In the genomic region with DNA sequence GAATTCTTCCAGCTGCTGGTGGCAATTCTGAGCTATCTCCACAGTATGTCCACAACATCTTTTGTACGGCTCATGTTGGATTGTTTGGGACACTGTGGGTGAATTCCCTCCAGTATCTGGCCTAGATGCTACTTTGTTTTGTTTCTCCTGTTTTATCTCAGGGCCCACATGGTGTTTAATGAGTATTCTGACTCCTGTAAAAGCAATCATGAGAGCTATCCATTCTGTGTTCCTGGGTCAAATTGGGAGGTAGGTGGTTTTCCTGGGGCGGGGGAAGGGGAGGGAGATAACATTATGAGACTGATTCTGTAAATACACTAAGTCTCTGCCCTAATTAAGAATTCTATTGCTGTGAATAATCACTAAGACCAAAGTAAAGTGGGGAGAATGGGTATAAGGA, we compare ENCODE assay signal across 28 mouse cellular contexts. TPM values are rescaled to one million over a fixed set of nuclear protein-coding genes. Genes with fewer than 3 reads are reported as not detected.
DNase-seq lines count a peak whose midpoint lies in the region; TF ChIP-seq lines count a peak whose summit lies in the region.
"Had no signal": no experiment of that assay in that cellular context is flagged by ENCODE, and none has a peak within 500 bp of the region (broad histone marks: within the 10 kb centered on the region; RNA-seq: fewer than 3 reads in every experiment).

No protein-coding gene starts in this region.

- H3K4me1 ChIP-seq in heart, adult 2 months (ENCODE audit: control insufficient read depth, insufficient read depth, low read length), result peaks cover 7% of the 10 kb centered on the region
- H3K4me1 ChIP-seq in heart, embryonic 10.5 days, result no peaks in the 10 kb centered on the region
- H3K4me1 ChIP-seq: embryonic facial prominence, embryonic 10.5 days; embryonic facial prominence, embryonic 12.5 days; forebrain, embryonic 13.5 days; forebrain, embryonic 15.5 days had no signal

- TF ChIP-seq CTCF in gastrocnemius, adult 2 months (IDR thresholded peaks at IDR 0.05), result no peak
- no peak for TF ChIP-seq CTCF in heart, adult 2 months (IDR thresholded peaks at IDR 0.05)

- no peaks in the 10 kb centered on the region for H3K9me3 ChIP-seq in heart, embryonic 10.5 days
- H3K9me3 ChIP-seq: embryonic facial prominence, embryonic 10.5 days; embryonic facial prominence, embryonic 12.5 days; forebrain, embryonic 13.5 days; forebrain, embryonic 15.5 days; G1E had no signal

- no peak for TF ChIP-seq EP300 in heart, adult 2 months (IDR thresholded peaks at IDR 0.05; ENCODE audit: insufficient read depth, low read depth, low read length)

- TF ChIP-seq POLR2A in heart, adult 2 months (IDR thresholded peaks at IDR 0.05; ENCODE audit: insufficient read depth, low read depth, low read length), result peak; percentile 21; the same call in 1 of the 2 replicates

- peaks cover 3% of the 10 kb centered on the region; the same call in 1 of the 2 replicates for H3K36me3 ChIP-seq in heart, adult 2 months (ENCODE audit: control insufficient read depth, insufficient read depth, low read length)
- no peaks in the 10 kb centered on the region for H3K36me3 ChIP-seq in heart, embryonic 10.5 days
- H3K36me3 ChIP-seq: embryonic facial prominence, embryonic 10.5 days; embryonic facial prominence, embryonic 12.5 days; forebrain, embryonic 15.5 days; G1E had no signal

- no peak overlapping the region for H3K4me3 ChIP-seq in gastrocnemius, adult 2 months
- H3K4me3 ChIP-seq in heart, adult 2 months, result no peak overlapping the region
- no peak overlapping the region for H3K4me3 ChIP-seq in heart, embryonic 10.5 days
- H3K4me3 ChIP-seq: embryonic facial prominence, embryonic 10.5 days; embryonic facial prominence, embryonic 12.5 days; forebrain, embryonic 13.5 days; forebrain, embryonic 15.5 days had no signal

- H3K79me2 ChIP-seq in heart, adult 2 months (replicated peaks; ENCODE audit: control insufficient read depth, insufficient read depth, low read length), result no peaks in the 10 kb centered on the region

- 46% methylated on average over 2 of the region's 2 CpGs for WGBS in heart, adult 2 months
- 65% methylated on average over 2 of the region's 2 CpGs for WGBS in heart, embryonic 10.5 days

- DNase-seq in gastrocnemius, adult 2 months, result no peak
- no peak for DNase-seq in gastrocnemius, adult 18-20 months (ENCODE audit: low spot score)
- DNase-seq in heart, adult 2 months, result no peak
- no peak for DNase-seq in heart, postnatal 4 days
- peak; percentile 23 to 69 for DNase-seq in heart, adult 9 months (ENCODE audit: low spot score in 2 of 2)
- DNase-seq in heart, embryonic 10.5 days (ENCODE audit: low spot score), result no peak
- DNase-seq: adrenal gland, adult 8-10 months; adrenal gland, postnatal 14 days; adrenal gland, postnatal 36 days; B cell, adult 2 months; cerebellum, adult 11-12 months; cerebellum, adult 2 months; cerebellum, adult 9-10 months; cerebellum, postnatal 10 days; cerebellum, postnatal 25 days had no signal

- intact Hi-C loops in gastrocnemius, adult 2 months (cut with DNase I), result no loop called here
- intact Hi-C loops in heart, adult 2 months (cut with DNase I), result loop anchor here (5.0 kb wide), 1 partner anchor 258 kb away; no protein-coding TSS in a partner anchor

- H3K27ac ChIP-seq in gastrocnemius, adult 2 months, result peak overlapping the region; percentile 64
- peak overlapping the region; percentile 66 for H3K27ac ChIP-seq in heart, adult 2 months
- no peak overlapping the region for H3K27ac ChIP-seq in heart, embryonic 10.5 days
- H3K27ac ChIP-seq: embryonic facial prominence, embryonic 10.5 days; embryonic facial prominence, embryonic 12.5 days; forebrain, embryonic 13.5 days; forebrain, embryonic 15.5 days had no signal

- no peaks in the 10 kb centered on the region for H3K27me3 ChIP-seq in heart, adult 2 months (ENCODE audit: control insufficient read depth, insufficient read depth, low read length)
- H3K27me3 ChIP-seq in heart, embryonic 10.5 days (ENCODE audit: insufficient read depth, poor library complexity, severe bottlenecking), result no peaks in the 10 kb centered on the region
- H3K27me3 ChIP-seq: CH12.LX; embryonic facial prominence, embryonic 12.5 days; forebrain, embryonic 13.5 days; forebrain, embryonic 15.5 days; Patski had no signal

- no peak overlapping the region for H3K9ac ChIP-seq in heart, adult 2 months (ENCODE audit: low read depth, low read length)
- H3K9ac ChIP-seq: embryonic facial prominence, embryonic 12.5 days; forebrain, embryonic 13.5 days; forebrain, embryonic 15.5 days had no signal

RNA-seq across cellular contexts. Expression of gene Olfr686, which starts 22.1 kb away (rescaled TPM):
- not detected for total RNA-seq in gastrocnemius, adult 2 months (2021)
- total RNA-seq in gastrocnemius, adult 18-20 months (2021), result not detected
- not detected for total RNA-seq in heart, adult 2 months (2021)
- not detected in 2 replicates for polyA plus RNA-seq in heart, adult 2 months (2012; rRNA removed)
- not detected for total RNA-seq in heart, postnatal 4 days (2021)
- not detected in 2 replicates for polyA plus RNA-seq in heart, embryonic 10.5 days (2016; fragmentation: Nextera tagmentation; extraction: Ambion mirVana)
- total RNA-seq: adrenal gland, adult 18-20 months; adrenal gland, adult 8-10 months; adrenal gland, postnatal 14 days; adrenal gland, postnatal 36 days; CH12.LX; G1E had no signal
- polyA plus RNA-seq: activated CD4-positive, CD25-positive, alpha-beta regulatory T cell, adult 4 months; CD4-positive, CD25-positive, alpha-beta regulatory T cell, adult 4 months; cerebellum, adult 2 months; embryonic facial prominence, embryonic 10.5 days; embryonic facial prominence, embryonic 12.5 days; embryonic facial prominence, embryonic 14.5 days; forebrain, embryonic 11.5 days; forebrain, embryonic 13.5 days; forebrain, embryonic 15.5 days; G1E; Patski had no signal

RNA-seq across cellular contexts. Expression of gene Olfr685, which starts 43.6 kb away (rescaled TPM):
- not detected for total RNA-seq in gastrocnemius, adult 2 months (2021)
- not detected for total RNA-seq in gastrocnemius, adult 18-20 months (2021)
- not detected for total RNA-seq in heart, adult 2 months (2021)
- polyA plus RNA-seq in heart, adult 2 months (2012; rRNA removed), result not detected in 2 replicates
- not detected for total RNA-seq in heart, postnatal 4 days (2021)
- polyA plus RNA-seq in heart, embryonic 10.5 days (2016; fragmentation: Nextera tagmentation; extraction: Ambion mirVana), result not detected in 2 replicates
- total RNA-seq: adrenal gland, adult 18-20 months; adrenal gland, adult 8-10 months; adrenal gland, postnatal 14 days; adrenal gland, postnatal 36 days; CH12.LX had no signal
- polyA plus RNA-seq: activated CD4-positive, CD25-positive, alpha-beta regulatory T cell, adult 4 months; CD4-positive, CD25-positive, alpha-beta regulatory T cell, adult 4 months; cerebellum, adult 2 months; cortical plate, adult 2 months; embryonic facial prominence, embryonic 10.5 days; embryonic facial prominence, embryonic 12.5 days; forebrain, embryonic 11.5 days; forebrain, embryonic 13.5 days; forebrain, embryonic 15.5 days; G1E; Patski had no signal

RNA-seq across cellular contexts. Expression of gene Olfr688, which starts 58.5 kb away (rescaled TPM):
- total RNA-seq in gastrocnemius, adult 2 months (2021), result not detected
- total RNA-seq in gastrocnemius, adult 18-20 months (2021), result not detected
- total RNA-seq in heart, adult 2 months (2021), result not detected
- polyA plus RNA-seq in heart, adult 2 months (2012; rRNA removed), result not detected in 2 replicates
- total RNA-seq in heart, postnatal 4 days (2021), result not detected
- not detected in 2 replicates for polyA plus RNA-seq in heart, embryonic 10.5 days (2016; fragmentation: Nextera tagmentation; extraction: Ambion mirVana)
- total RNA-seq: adrenal gland, adult 18-20 months; adrenal gland, adult 8-10 months; adrenal gland, postnatal 14 days; adrenal gland, postnatal 36 days; CH12.LX; G1E had no signal
- polyA plus RNA-seq: activated CD4-positive, CD25-positive, alpha-beta regulatory T cell, adult 4 months; CD4-positive, CD25-positive, alpha-beta regulatory T cell, adult 4 months; cerebellum, adult 2 months; cortical plate, adult 2 months; embryonic facial prominence, embryonic 10.5 days; embryonic facial prominence, embryonic 12.5 days; embryonic facial prominence, embryonic 14.5 days; forebrain, embryonic 11.5 days; forebrain, embryonic 13.5 days; forebrain, embryonic 15.5 days; G1E; Patski had no signal

Comparison
In these comparisons a context has a peak if more than half of its experiments do, and no peak if none do; other contexts are left out.
1. DNase-seq: peak in heart, adult 9 months (2 of 2); none in gastrocnemius, adult 2 months (single experiment), gastrocnemius, adult 18-20 months (single experiment), heart, adult 2 months (0 of 2), heart, postnatal 4 days (single experiment) and heart, embryonic 10.5 days (single experiment).